Mouse (Mus musculus) macrophage (primary cell): ENCODE results near the gene Trim62. TPM values are rescaled to one million over a fixed set of nuclear protein-coding genes. Genes with fewer than 3 reads are reported as not detected.
"Not testable (repeated sequence)": the region's sequence is repeated elsewhere in the genome, so short reads cannot be mapped to it uniquely, and the experiment has no call there.

ENCODE experiments used
- H3K27ac ChIP-seq: fragments of 350-480 bp; formaldehyde crosslinking; 2 replicates; pipeline ENCODE4 v1.9.0; 2021
- H3K36me3 ChIP-seq: fragments of 350-480 bp; formaldehyde crosslinking; 2 replicates; pipeline ENCODE4 v1.9.0; 2021; ENCODE audit errors: inconsistent target
- H3K4me3 ChIP-seq: fragments of 350-480 bp; formaldehyde crosslinking; 2 replicates; pipeline ENCODE4 v1.9.0; 2021; ENCODE audit errors: inconsistent target
- H3K79me2 ChIP-seq: fragments of 350-480 bp; formaldehyde crosslinking; 2 replicates; pipeline ENCODE4 v1.9.0; 2021; ENCODE audit errors: inconsistent target
- WGBS: methylation state at CpG from one replicate; pipeline ENCODE4 v1.1.7; 2026; ENCODE audit warnings: inconsistent platforms; ENCODE audit not compliant: missing documents; 5-methylcytosine and 5-hydroxymethylcytosine counted together
- polyA plus RNA-seq: library from polyadenylated mRNA; stranded (reverse); fragments of 250-400 nt; gene quantifications from 3 replicates; pipeline ENCODE4 v1.2.4, GENCODE M21; 2018; ENCODE audit warnings: inconsistent platforms
- total RNA-seq, 78 experiments: library from RNA; depleted of rRNA; stranded (reverse); fragments of 250-400 nt; gene quantifications; 1 replicate in 9 of 78; 2 replicates in 24 of 78; 3 replicates in 43 of 78; 4 replicates in 2 of 78; pipeline ENCODE4 v1.2.4; 2018; ENCODE audit warnings: inconsistent platforms in 56 of 78

Trim62 gene
- 1 to 10 TPM in 25 of 26 experiments, under 1 TPM in 1; 0.99 to 8.8 (median 4.4) TPM for total RNA-seq (2018; cell fraction: chromatin; rRNA removed)
- total RNA-seq (2018; cell fraction: cytosol; rRNA removed) = 1 to 10 TPM; 1.3 to 4.5 (median 3.2) TPM
- 1 to 10 TPM in 25 of 26 experiments, under 1 TPM in 1; 0.93 to 8.8 (median 3.4) TPM for total RNA-seq (2018; cell fraction: nucleus; rRNA removed)
- polyA plus RNA-seq = 2.5 to 3.6 TPM (median 3.1 TPM) in 3 replicates

DNA sequence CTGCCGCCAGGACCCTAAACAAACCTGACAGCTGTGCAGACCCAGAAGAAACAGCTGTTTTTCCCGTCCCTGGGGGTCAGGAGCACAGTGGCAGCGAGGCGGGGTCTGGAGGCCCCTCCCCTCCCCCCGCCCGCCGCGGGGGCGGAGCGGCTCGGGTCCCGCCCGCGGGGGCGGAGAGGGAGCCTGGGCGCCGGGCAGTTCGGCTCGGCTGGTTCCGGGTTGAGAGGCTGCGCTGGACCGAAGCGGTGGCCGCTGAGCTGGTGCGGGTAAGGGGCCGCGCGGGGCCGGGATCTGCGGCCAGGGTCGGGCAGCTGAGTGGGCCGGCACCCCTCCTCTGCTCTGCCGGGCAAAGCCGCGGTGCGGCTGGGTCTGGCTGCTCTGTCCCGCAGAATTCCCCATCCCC is at the start of gene Trim62:
Gene Trim62, plus strand, starts transcription at position 202 of the 403 bp plus-strand sequence.
- no peaks in the 10 kb centered on the region for H3K79me2 ChIP-seq
- 0% methylated on average over 37 of the region's 37 CpGs for WGBS
- H3K27ac ChIP-seq = no peak within 1 kb of the TSS
- no peaks in the 10 kb centered on the region for H3K36me3 ChIP-seq
- peak within 1 kb of the TSS; percentile 41 for H3K4me3 ChIP-seq

- WGBS = 56% methylated on average over 5 of the region's 5 CpGs
Measured at GRCm38 (mm10) chr4:128838202-128838601, 45.2 kb upstream of the Trim62 start.

DNA sequence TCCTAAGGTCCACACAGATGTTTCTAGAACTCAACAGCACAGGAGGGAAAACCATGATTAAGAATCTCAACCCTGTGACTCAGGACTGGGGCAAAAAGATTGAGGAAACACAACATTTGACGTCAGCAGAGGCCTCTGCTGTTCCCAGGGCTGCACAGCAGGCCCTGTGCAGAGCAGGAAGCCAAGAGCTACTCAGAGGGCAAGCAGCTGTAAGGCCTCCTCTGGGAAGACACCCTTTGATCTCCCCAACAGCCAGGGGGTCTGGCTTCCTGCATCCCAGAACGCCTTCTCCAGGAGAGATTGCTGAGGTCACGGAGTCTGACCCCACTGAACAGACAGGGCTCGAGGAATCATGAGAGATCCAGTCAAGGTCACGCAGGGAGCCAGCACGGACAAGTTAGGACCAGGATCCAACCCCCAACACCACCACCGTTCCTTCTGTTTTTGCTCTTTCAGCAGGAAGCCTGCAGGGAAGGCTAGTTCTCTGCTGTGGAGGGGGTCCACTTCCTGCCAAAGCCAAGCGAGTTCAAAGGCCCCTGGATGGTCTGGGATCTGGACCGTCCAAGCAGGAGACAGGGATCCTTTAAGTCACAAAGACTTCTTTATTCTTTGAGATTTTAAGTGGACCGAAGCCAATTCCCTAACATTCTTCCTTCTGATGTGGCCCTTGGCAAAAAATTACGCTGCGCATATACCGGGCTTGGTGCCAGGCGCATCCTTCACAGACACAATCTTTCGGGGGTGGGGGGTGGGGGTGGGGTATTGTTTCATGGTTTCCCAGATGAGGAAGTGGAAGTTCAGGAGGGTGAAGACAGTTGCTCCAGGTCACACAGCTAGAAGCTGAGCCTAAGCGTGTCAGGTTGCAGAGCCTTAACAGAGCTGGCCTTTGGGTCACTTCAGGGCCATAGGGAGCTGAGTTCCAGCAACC is 43.3 kb upstream of the Trim62 start:
- Histone ChIP-seq H3K79me2 (no peaks in the 10 kb centered on the region), H3K27ac (peak overlapping the region; percentile 21)
- WGBS = 48% methylated on average over 14 of the region's 16 CpGs

More at GRCm38 (mm10) chr4:128838202-128838601, 45.2 kb upstream of the Trim62 start:
- H3K4me3 ChIP-seq = no peak overlapping the region
- H3K79me2 ChIP-seq = no peaks in the 10 kb centered on the region
- no peak overlapping the region for H3K27ac ChIP-seq
- no peaks in the 10 kb centered on the region for H3K36me3 ChIP-seq

DNA sequence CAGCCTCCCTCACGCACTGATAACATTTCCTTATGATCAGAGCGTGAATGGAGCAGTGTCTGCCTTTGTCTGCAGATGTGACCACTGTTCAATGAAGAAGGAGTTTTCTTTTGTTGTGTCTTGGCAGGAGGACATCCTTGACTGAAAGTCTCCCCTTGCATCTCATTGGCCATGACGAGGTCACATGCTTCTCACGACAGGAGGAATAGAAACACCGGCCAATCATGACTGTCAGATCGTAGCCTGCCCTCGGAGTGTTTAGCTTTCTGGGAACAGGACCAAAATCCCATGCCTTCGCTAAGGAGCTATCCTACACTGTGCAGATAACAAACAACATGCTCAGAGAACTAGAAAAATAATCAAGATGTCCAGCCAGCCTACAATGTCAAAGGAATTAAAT is 42.1 kb upstream of the Trim62 start:
- WGBS = 94% methylated on average over 8 of the region's 8 CpGs
- H3K27ac ChIP-seq = no peak overlapping the region
- no peaks in the 10 kb centered on the region for H3K79me2 ChIP-seq
- H3K4me3 ChIP-seq = no peak overlapping the region
- H3K36me3 ChIP-seq = no peaks in the 10 kb centered on the region

More for the DNA sequence above, 43.3 kb upstream of the Trim62 start:
- no peaks in the 10 kb centered on the region for H3K36me3 ChIP-seq
- H3K4me3 ChIP-seq = no peak overlapping the region

DNA sequence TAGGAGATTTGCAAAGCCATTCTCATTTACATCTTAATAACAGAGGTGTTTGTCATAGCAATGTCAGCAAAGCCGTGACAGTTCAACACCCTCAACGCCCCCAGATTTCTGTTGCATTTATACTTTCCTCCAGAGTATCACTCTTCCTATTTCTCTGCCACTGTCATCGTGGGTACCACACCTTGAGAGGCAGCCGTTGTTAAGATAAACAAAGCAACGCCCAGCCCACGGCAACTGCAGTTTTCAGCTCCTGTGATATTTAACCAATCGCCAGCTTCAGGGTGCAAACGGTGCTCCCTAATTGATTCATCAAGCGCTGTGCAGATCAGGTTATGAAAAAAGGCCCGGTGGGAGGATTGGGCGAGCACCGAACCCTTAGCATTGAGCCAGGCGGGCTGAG is 38.8 kb upstream of the Trim62 start:
- H3K79me2 ChIP-seq = no peaks in the 10 kb centered on the region
- WGBS = 81% methylated on average over 13 of the region's 13 CpGs
- H3K36me3 ChIP-seq = no peaks in the 10 kb centered on the region
- H3K4me3 ChIP-seq = no peak overlapping the region
- no peak overlapping the region for H3K27ac ChIP-seq

DNA sequence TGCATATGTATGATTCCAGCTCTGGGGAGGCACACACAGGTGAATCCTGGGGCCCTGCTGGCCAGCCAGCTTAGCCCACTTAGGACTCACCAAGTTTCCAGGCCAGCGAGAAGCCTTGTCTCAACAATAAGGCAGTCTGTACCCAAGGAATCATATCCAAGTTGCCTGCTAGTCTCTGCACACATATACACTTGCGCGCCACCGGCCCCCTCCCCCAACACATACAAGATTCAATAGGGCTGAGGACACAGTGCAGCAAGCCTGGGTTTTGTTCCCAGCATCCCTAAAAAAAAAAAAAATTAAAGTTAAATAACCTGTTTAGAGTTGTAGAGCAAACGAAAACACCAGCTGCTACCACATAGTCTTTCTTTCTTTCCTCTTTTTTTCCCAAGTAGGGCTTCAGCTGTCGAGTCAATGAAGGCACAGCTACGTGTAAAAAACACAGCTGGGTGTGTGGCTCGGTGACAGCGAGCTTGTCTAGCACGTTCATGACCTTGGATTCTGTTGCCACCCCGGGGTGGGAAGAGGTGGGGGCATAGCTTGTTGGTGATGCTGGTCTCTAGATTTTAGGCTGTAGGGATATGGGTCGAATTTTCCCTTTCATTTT is 37.9 kb upstream of the Trim62 start:
- H3K27ac ChIP-seq = no peak overlapping the region
- 88% methylated on average over 12 of the region's 12 CpGs for WGBS
- H3K36me3 ChIP-seq = no peaks in the 10 kb centered on the region
- no peak overlapping the region for H3K4me3 ChIP-seq
- no peaks in the 10 kb centered on the region for H3K79me2 ChIP-seq

DNA sequence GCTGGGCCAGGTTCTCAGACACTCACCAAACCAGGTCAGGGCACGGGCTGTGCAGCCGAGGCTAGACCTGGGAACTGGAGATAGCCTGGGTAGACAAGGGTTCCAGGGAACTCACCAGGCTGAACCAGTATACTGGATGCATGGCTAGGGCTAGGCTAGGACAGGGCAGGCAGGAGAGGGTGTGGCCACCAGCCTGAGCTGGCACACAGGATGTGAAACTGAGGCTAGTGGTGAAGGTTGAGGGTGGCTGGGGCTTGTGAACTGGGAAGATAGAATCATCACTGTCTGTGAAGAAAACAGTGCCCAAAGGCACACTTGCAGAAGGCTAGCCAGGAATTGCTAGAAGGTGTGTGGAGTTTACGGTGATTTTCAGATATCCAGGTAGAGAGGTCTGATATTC is 34.4 kb upstream of the Trim62 start:
- Histone ChIP-seq H3K36me3 (no peaks in the 10 kb centered on the region), H3K27ac (no peak overlapping the region), H3K79me2 (no peaks in the 10 kb centered on the region), H3K4me3 (no peak overlapping the region)
- 74% methylated on average over 3 of the region's 3 CpGs for WGBS

- WGBS = 87% methylated on average over 7 of the region's 7 CpGs
- H3K79me2 ChIP-seq = no peaks in the 10 kb centered on the region
- H3K27ac ChIP-seq = no peak overlapping the region
- no peak overlapping the region for H3K4me3 ChIP-seq
- no peaks in the 10 kb centered on the region for H3K36me3 ChIP-seq
Measured at GRCm38 (mm10) chr4:128849686-128850085, 33.7 kb upstream of the Trim62 start.

DNA sequence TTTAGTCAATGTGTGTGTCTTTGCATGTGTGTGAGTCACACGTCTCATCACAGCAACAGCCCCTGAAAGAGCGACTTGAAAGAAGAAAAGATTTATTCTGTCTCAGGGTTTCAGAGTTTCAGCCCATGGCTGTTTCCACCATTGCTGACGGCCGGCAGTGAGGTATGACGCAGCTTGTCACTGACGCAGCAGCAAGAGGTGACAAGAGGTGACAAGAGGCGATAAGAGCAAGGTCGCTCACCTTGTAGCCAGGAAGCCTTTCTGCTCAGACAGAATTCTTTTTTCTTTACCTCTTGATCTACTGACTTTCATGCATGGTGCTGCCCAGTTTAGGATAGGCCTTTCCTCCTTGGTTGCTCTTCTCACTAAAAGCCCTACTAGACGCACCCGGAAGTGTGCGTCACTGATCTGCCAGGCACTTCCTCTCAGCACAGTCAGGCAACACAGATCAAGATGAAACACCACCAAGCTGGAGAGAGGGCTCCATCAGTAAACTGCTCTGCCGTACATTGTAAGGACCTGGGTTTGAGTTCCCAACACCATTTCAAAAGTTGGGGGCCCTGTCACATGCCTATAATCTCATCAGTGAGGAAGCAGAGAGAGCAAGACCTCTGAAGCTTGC is 31.0 kb upstream of the Trim62 start:
- Histone ChIP-seq H3K27ac (no peak overlapping the region), H3K79me2 (no peaks in the 10 kb centered on the region), H3K4me3 (no peak overlapping the region), H3K36me3 (no peaks in the 10 kb centered on the region)
- 88% methylated on average over 12 of the region's 12 CpGs for WGBS

DNA sequence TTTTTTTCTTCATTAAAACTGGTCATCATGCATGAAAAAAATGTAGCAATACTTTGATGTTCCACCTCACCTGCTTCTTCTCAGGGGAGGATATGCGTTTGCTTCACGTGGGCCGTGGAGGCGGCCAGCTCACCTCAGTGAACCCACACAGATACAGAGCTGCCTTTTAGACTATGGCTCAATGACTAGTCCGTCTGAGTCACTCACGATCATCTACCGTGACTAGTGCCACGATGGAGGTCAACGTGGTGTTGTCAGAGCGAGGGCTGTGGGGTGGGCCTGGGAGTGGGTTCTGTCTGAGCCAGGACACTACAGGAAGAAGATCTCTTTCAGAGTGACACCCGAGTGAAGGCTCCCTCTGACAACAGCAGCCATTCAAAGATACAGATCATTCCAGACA is 30.3 kb upstream of the Trim62 start:
- Histone ChIP-seq H3K79me2 (no peaks in the 10 kb centered on the region), H3K4me3 (no peak overlapping the region), H3K36me3 (no peaks in the 10 kb centered on the region), H3K27ac (no peak overlapping the region)
- WGBS = 92% methylated on average over 11 of the region's 11 CpGs

DNA sequence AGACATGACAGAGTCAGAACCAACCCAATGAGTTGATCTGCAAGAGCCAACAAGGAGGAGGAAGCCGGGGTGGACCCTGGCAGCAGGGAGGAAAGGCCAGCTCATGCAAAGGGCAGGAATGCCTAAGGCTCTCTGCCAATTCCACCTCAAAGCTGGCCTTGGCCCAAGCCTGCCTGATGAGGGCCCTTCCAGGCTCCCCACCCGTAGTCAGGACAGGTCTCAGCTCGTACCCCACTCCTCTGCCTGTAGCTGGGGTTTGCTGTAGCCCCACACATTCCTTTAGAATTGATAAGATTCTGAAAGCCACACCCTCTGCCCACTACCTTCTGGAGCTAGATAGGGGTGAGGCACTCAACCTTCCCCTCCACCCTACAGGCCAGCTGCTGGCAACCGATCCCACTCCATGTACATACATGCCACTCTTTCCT is 27.8 kb upstream of the Trim62 start:
- 78% methylated on average over 4 of the region's 4 CpGs for WGBS
- H3K27ac ChIP-seq = no peak overlapping the region
- no peaks in the 10 kb centered on the region for H3K79me2 ChIP-seq
- H3K36me3 ChIP-seq = no peaks in the 10 kb centered on the region
- no peak overlapping the region for H3K4me3 ChIP-seq

- Histone ChIP-seq H3K27ac (no peak overlapping the region), H3K36me3 (no peaks in the 10 kb centered on the region), H3K79me2 (no peaks in the 10 kb centered on the region), H3K4me3 (no peak overlapping the region)
- 89% methylated on average over 2 of the region's 2 CpGs for WGBS
Measured at GRCm38 (mm10) chr4:128857212-128857611, 26.2 kb upstream of the Trim62 start.

DNA sequence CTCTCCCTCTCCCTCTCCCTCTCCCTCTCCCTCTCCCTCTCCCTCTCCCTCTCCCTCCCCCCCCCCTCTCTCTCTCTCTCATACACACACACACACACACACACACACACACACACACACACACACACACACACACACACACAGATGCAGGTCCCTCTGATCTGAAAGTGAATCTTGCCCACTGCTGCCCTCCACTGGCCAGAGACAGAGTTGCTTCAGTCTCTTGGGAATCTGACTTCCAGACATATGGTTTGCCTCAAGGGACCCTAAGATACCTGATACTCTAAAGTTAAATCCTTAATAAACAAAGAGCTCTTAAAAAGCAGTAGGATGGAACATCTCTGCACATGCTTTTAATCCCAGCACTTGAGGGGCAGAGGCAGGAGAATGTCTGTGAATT is 25.2 kb upstream of the Trim62 start:
- not testable (repeated sequence) for H3K36me3 ChIP-seq, H3K27ac ChIP-seq, H3K4me3 ChIP-seq, H3K79me2 ChIP-seq

- Histone ChIP-seq H3K27ac (no peak overlapping the region), H3K36me3 (no peaks in the 10 kb centered on the region), H3K79me2 (no peaks in the 10 kb centered on the region), H3K4me3 (no peak overlapping the region)
- WGBS = 68% methylated on average over 4 of the region's 4 CpGs
Measured at GRCm38 (mm10) chr4:128858878-128859277, 24.5 kb upstream of the Trim62 start.

DNA sequence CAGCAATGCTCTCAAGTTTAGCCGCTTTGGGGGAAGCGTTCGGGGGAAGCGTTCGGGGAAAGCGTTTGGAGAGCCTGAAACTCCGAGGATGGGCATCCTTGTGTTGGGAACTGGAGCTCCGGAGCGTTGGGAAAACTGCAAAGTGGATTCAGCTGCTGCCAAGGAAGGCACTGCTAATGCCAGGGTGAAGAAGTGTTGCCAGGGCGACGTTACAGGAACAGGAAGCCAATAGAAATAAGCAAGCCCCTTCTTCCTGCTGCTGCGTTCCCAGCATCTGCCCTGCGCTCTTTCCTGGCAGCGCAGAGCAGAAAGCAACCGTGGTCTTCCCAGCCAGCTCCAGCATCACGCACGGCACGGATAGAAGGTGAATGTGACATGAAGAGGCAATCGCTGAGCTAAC is 10.4 kb upstream of the Trim62 start:
- no peaks in the 10 kb centered on the region for H3K79me2 ChIP-seq
- 37% methylated on average over 19 of the region's 19 CpGs for WGBS
- H3K36me3 ChIP-seq = no peaks in the 10 kb centered on the region

More for the DNA sequence above, 10.4 kb upstream of the Trim62 start:
- Histone ChIP-seq H3K4me3 (no peak overlapping the region), H3K27ac (no peak overlapping the region)
